Mouse (Mus musculus) mouse embryonic stem cell (cell line): ENCODE data around the gene Gm20388.

Source experiments
- in situ Hi-C, 2 experiments: fragments of 300-500 bp; cut with MboI; formaldehyde crosslinking; loops; 1 replicate in 1 of 2; 3 replicates in 1 of 2; pipeline ENCODE4 v1.14.3; 2019 to 2020; ENCODE audit warnings: low sequenced_read_pairs in 2 of 2, low pct_unique_long_range_greater_than_20kb in 1 of 2, mixed read lengths in 1 of 2; ENCODE audit not compliant: unreplicated experiment in 1 of 2

The Gm20388 gene

GRCm38 (mm10) chr8:120735770-120736481 lies 825.3 kb downstream of the Gm20388 start, which contains the start of gene Irf8:
Irf8 (plus strand) TSS chr8:120736358.
- in situ Hi-C loops: no loop called here

- in situ Hi-C loops: no loop called here
Observed at GRCm38 (mm10) chr8:120736486-120736885, 825.8 kb downstream of the Gm20388 start.

- in situ Hi-C loops: no loop called here
Observed at GRCm38 (mm10) chr8:120737166-120737565, 826.5 kb downstream of the Gm20388 start.

GRCm38 (mm10) chr8:120738771-120739170 lies 828.1 kb downstream of the Gm20388 start:
- in situ Hi-C loops: no loop called here

- in situ Hi-C loops: no loop called here
Observed at GRCm38 (mm10) chr8:120739526-120739925, 828.9 kb downstream of the Gm20388 start.

- in situ Hi-C loops: no loop called here
Observed at GRCm38 (mm10) chr8:120740579-120740978, 829.9 kb downstream of the Gm20388 start.

- in situ Hi-C loops: no loop called here
Observed at GRCm38 (mm10) chr8:120741001-120741400, 830.4 kb downstream of the Gm20388 start.

- in situ Hi-C loops: no loop called here
Observed at GRCm38 (mm10) chr8:120741815-120742530, 831.3 kb downstream of the Gm20388 start.

GRCm38 (mm10) chr8:120743149-120743897 lies 832.7 kb downstream of the Gm20388 start:
- in situ Hi-C loops: no loop called here

- in situ Hi-C loops: no loop called here
Observed at GRCm38 (mm10) chr8:120743898-120744290, 833.3 kb downstream of the Gm20388 start.

GRCm38 (mm10) chr8:120744448-120744847 lies 833.8 kb downstream of the Gm20388 start:
- in situ Hi-C loops: no loop called here

- in situ Hi-C loops: no loop called here
Observed at GRCm38 (mm10) chr8:120745226-120745625, 834.6 kb downstream of the Gm20388 start.

- in situ Hi-C loops: no loop called here
Observed at GRCm38 (mm10) chr8:120746007-120746701, 835.5 kb downstream of the Gm20388 start.

- in situ Hi-C loops: no loop called here
Observed at GRCm38 (mm10) chr8:120747286-120747685, 836.6 kb downstream of the Gm20388 start.

GRCm38 (mm10) chr8:120750616-120751015 lies 840.0 kb downstream of the Gm20388 start:
- in situ Hi-C loops: no loop called here

- in situ Hi-C loops: no loop called here
Observed at GRCm38 (mm10) chr8:120751226-120752081, 840.8 kb downstream of the Gm20388 start.

GRCm38 (mm10) chr8:120752082-120752452 lies 841.4 kb downstream of the Gm20388 start:
- in situ Hi-C loops: no loop called here

- in situ Hi-C loops: no loop called here
Observed at GRCm38 (mm10) chr8:120753476-120753875, 842.8 kb downstream of the Gm20388 start.
